Mouse (Mus musculus): ENCODE results near the gene Cdh4. TPM values are rescaled to one million over a fixed set of nuclear protein-coding genes. Genes with fewer than 3 reads are reported as not detected.

Gene Cdh4
- polyA plus RNA-seq, 1 experiment from 2014 or later: 15.0 TPM

DNA sequence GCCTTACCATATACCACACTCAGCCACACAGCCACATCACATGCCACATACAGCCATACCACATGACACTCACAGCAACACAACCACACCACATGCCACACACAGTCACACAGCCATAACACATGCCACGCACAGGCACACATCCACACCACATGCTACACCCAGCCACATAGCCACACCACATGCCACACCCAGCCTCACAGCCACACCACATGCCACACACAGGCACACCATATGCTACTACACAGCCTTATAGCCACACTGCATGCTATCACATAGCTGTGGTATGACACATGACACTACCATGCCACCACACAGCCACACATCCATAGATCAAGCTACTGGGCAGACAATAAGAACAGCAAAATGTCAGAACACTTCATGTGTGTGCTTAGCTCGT, 158.1 kb downstream of the Cdh4 start:
- H3K4me2 ChIP-seq (replicated peaks): no peak overlapping the region
- no peak overlapping the region for H3K9ac ChIP-seq
- no peak overlapping the region for H3K4me3 ChIP-seq
- no peak for ATAC-seq (ENCODE audit: insufficient number of reproducible peaks, insufficient read depth, low FRiP score, low TSS enrichment)
- WGBS: 84% methylated on average over 2 of the region's 2 CpGs
- peaks cover 8% of the 10 kb centered on the region; the same call in 1 of the 2 replicates for H3K27me3 ChIP-seq
- H3K27ac ChIP-seq: no peak overlapping the region
- H3K9me3 ChIP-seq: no peaks in the 10 kb centered on the region
- no peaks in the 10 kb centered on the region for H3K36me3 ChIP-seq
- H3K4me1 ChIP-seq: no peaks in the 10 kb centered on the region

DNA sequence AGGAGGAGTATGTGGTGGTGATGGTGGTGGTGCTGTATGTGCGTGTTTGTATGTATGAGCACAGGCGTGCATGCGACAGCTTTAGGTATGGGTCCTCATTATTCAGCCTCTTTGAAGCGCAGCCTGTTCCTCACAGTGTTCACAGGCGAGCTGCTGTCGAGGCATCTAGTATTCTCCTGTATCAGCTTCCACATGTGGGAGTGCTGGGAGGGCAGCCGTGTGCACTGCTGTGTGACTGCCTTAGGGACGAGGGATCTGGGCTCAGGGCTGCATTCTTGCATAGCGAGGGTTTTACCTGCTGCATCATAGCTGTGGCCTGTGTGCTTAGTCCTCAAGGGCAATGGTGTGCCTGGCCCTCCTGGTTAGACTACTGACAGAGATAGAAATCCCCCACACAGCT, 158.9 kb downstream of the Cdh4 start:
- Histone ChIP-seq H3K9ac (no peak overlapping the region), H3K27ac (no peak overlapping the region), H3K4me1 (no peaks in the 10 kb centered on the region), H3K9me3 (no peaks in the 10 kb centered on the region), H3K27me3 (peaks cover 8% of the 10 kb centered on the region; the same call in 1 of the 2 replicates), H3K36me3 (no peaks in the 10 kb centered on the region), H3K4me2 (replicated peaks) (no peak overlapping the region), H3K4me3 (no peak overlapping the region)
- ATAC-seq (ENCODE audit: insufficient number of reproducible peaks, insufficient read depth, low FRiP score, low TSS enrichment): no peak
- 77% methylated on average over 9 of the region's 9 CpGs for WGBS

DNA sequence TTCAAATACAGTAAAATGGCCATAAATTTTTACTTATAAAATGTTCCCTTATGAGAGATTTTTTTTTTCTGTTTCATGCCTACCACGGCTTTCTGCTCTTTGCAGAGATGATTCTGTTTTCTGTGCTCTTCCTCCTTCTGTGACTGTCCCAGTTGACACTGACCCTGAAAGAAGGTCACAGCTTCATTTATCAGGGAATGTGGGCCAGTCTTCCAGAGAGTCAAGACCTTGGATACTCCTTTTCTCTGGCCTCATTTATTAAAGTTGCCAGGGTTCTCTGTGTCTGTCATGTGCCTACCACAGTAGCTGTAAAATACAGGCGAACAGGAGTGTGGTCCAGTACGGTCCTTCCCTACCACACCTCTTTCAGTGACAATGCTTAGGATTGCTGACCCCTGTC, 162.5 kb downstream of the Cdh4 start:
- no peak overlapping the region for H3K4me3 ChIP-seq
- H3K36me3 ChIP-seq: no peaks in the 10 kb centered on the region
- no peak overlapping the region for H3K9ac ChIP-seq
- H3K4me2 ChIP-seq (replicated peaks): no peak overlapping the region
- H3K4me1 ChIP-seq: no peaks in the 10 kb centered on the region
- ATAC-seq (ENCODE audit: insufficient number of reproducible peaks, insufficient read depth, low FRiP score, low TSS enrichment): no peak
- H3K9me3 ChIP-seq: no peaks in the 10 kb centered on the region
- no peak overlapping the region for H3K27ac ChIP-seq
- 85% methylated on average over 3 of the region's 3 CpGs for WGBS
- peaks cover 4% of the 10 kb centered on the region; the same call in 1 of the 2 replicates for H3K27me3 ChIP-seq

DNA sequence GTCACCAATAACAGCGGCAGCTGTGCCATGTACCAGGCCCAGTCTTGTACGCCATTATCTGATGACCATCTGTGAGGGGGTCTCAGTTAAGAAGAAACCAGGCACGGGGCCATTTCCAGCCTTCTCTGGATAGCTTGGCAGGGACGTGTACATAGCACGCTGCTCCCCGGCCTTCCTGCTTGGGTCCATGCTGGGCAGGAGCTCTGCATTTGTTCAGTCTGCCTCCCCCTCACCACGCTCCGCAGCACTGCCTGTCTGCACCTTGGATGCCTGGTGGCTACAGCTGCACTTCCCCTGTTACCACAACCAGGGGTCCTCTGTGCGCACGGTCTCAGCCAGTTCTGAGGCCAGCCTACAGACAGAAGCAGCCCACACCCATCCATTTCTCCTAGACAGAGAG, 163.0 kb downstream of the Cdh4 start:
- whole genome bisulfite sequencing: 91% methylated on average over 10 of the region's 10 CpGs
- Histone ChIP-seq H3K4me1 (no peaks in the 10 kb centered on the region), H3K36me3 (no peaks in the 10 kb centered on the region), H3K27me3 (peaks cover 2% of the 10 kb centered on the region; the same call in 1 of the 2 replicates), H3K4me2 (replicated peaks) (no peak overlapping the region), H3K27ac (no peak overlapping the region), H3K9ac (no peak overlapping the region), H3K9me3 (no peaks in the 10 kb centered on the region), H3K4me3 (no peak overlapping the region)
- no peak for ATAC-seq (ENCODE audit: insufficient number of reproducible peaks, insufficient read depth, low FRiP score, low TSS enrichment)

DNA sequence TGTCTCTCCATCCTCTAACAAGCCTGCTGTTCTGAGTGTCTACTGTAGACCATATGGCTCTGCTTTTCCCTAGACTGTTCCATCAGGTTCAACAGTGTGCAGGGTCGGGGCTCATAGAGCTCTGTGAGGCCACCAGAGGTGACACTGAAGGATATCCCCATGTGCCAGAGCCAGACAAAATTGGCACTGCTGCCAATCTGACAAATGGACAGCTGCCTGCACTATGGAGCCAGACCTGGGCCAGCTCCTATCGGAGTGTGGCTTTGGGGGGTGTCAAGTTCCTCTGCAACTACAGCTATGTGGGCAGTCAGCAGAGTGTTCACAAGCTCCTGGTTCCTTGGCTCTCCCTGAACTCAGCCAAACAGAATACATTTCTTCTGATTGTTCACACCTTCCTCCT, 164.1 kb downstream of the Cdh4 start:
- ATAC-seq (ENCODE audit: insufficient number of reproducible peaks, insufficient read depth, low FRiP score, low TSS enrichment): no peak
- no peak overlapping the region for H3K9ac ChIP-seq
- H3K9me3 ChIP-seq: no peaks in the 10 kb centered on the region
- no peak overlapping the region for H3K27ac ChIP-seq
- H3K27me3 ChIP-seq: no peaks in the 10 kb centered on the region
- H3K4me3 ChIP-seq: no peak overlapping the region
- H3K4me1 ChIP-seq: no peaks in the 10 kb centered on the region
- no peaks in the 10 kb centered on the region for H3K36me3 ChIP-seq
- 80% methylated on average over 2 of the region's 2 CpGs for WGBS
- H3K4me2 ChIP-seq (replicated peaks): no peak overlapping the region

DNA sequence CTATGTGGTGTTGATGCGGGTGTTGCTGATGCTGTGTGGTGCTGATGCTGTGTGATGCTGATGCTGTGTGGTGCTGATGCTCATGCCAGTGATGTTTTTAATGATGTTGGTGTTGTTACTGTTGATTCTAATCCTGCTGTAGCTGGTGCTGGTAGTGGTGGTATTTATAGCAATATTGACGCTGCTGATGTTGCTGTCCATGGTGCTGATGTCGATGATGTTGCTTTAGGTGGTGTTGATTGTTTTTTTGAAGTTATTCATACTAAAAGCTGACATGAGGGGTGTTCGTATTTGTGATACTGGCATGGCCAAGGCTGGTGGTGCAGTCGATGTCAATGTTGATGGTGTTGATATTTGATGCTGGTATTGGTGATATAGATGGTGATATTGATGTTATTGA, 173.7 kb downstream of the Cdh4 start:
- Histone ChIP-seq H3K9ac (no peak overlapping the region), H3K36me3 (no peaks in the 10 kb centered on the region), H3K9me3 (no peaks in the 10 kb centered on the region), H3K4me2 (replicated peaks) (no peak overlapping the region), H3K4me1 (no peaks in the 10 kb centered on the region), H3K27ac (no peak overlapping the region), H3K4me3 (no peak overlapping the region), H3K27me3 (no peaks in the 10 kb centered on the region)
- WGBS: 58% methylated on average over 5 of the region's 5 CpGs
- ATAC-seq (ENCODE audit: insufficient number of reproducible peaks, insufficient read depth, low FRiP score, low TSS enrichment): no peak

DNA sequence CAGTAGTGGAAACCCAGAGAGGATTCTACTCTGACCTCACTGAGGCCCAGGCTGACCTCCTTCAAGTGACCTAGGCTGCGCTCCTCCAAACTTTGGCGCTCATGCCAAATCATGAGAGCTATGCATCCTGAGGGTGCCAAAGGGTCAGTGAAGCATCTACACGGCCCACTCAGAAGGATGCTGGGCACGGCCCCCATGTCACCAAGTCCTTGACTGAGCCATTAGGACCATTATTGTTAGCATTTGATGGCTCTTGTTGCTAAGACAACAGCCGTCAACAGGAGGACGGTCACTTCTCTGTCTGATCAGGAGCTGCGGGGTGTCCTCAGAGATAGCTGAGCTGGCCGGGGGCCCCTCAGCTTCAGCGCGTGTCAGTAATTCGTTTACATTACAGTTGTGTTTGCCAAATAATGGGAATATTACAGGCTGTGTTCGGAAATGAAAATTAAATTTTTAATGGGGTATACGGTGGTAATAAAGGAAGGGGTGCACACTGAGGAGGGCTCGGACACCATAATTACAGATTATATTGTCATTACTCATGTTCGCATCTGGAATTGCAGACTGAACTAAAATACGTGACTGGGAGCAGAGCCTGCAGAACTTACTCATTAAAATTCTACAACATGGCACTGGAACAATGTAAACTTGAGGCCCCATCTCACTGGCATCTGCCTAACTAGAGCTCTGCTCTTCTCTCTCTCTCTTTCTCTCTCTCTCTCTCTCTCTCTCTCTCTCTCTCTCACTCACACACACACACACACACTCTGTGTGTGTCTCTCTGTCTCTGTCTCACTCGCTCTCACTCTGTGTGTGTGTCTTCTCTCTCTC, 181.6 kb downstream of the Cdh4 start:
- H3K27me3 ChIP-seq: no peaks in the 10 kb centered on the region
- H3K9ac ChIP-seq: no peak overlapping the region
- 83% methylated on average over 17 of the region's 17 CpGs for WGBS
- H3K36me3 ChIP-seq: no peaks in the 10 kb centered on the region
- no peaks in the 10 kb centered on the region for H3K4me1 ChIP-seq
- H3K4me2 ChIP-seq (replicated peaks): no peak overlapping the region
- H3K4me3 ChIP-seq: no peak overlapping the region
- H3K9me3 ChIP-seq: no peaks in the 10 kb centered on the region
- peak; percentile 28; the same call in 1 of the 2 replicates for ATAC-seq (ENCODE audit: insufficient number of reproducible peaks, insufficient read depth, low FRiP score, low TSS enrichment)
- H3K27ac ChIP-seq: no peak overlapping the region

DNA sequence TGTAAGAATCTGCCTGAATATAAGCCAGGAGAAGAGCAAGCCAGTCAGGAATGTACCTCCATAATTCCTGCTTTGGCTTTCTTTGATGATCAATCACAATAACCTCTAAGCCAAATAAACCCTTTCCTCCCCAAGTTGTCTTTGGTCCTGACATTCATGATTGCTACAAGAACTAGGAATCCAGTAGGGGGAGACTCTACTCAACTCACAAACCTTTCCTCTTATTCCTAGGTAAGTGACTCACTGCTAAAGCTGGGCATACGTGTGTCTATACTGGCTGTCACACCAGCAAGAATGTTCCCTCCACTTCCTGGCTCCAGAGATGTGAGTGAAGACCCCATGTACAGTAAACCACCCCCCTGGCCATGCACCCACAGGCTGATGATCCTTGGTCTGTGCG, 185.3 kb downstream of the Cdh4 start:
- no peaks in the 10 kb centered on the region for H3K4me1 ChIP-seq
- no peak overlapping the region for H3K9ac ChIP-seq

DNA sequence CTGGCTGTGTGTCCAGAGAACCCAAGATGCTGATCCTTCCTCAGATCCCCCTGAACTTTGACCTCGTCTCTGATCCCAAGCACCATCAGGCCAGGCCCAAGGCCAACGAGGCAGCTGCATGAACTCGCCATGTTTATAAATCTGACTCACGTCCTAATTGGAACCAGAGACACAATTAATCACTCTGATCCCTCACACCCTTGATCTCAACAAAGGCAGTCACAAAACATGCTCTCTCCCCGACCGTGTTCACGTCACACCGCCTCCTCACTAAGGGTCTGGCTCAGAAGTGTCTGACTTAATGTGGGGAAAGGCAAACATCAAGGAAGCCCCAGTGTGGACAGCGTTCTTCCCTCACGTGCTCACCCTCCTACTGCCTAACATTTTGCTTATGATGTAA, 188.5 kb downstream of the Cdh4 start:
- Histone ChIP-seq H3K36me3 (no peaks in the 10 kb centered on the region), H3K27ac (no peak overlapping the region), H3K4me2 (replicated peaks) (no peak overlapping the region), H3K4me3 (no peak overlapping the region), H3K27me3 (no peaks in the 10 kb centered on the region), H3K9me3 (no peaks in the 10 kb centered on the region), H3K4me1 (no peaks in the 10 kb centered on the region), H3K9ac (no peak overlapping the region)
- 32% methylated on average over 10 of the region's 10 CpGs for WGBS
- no peak for ATAC-seq (ENCODE audit: insufficient number of reproducible peaks, insufficient read depth, low FRiP score, low TSS enrichment)

More for the DNA sequence above, 185.3 kb downstream of the Cdh4 start:
- Histone ChIP-seq H3K36me3 (no peaks in the 10 kb centered on the region), H3K4me3 (no peak overlapping the region), H3K27me3 (no peaks in the 10 kb centered on the region), H3K9me3 (no peaks in the 10 kb centered on the region), H3K27ac (no peak overlapping the region), H3K4me2 (replicated peaks) (no peak overlapping the region)
- no peak for ATAC-seq (ENCODE audit: insufficient number of reproducible peaks, insufficient read depth, low FRiP score, low TSS enrichment)
- WGBS: 81% methylated on average over 2 of the region's 2 CpGs

DNA sequence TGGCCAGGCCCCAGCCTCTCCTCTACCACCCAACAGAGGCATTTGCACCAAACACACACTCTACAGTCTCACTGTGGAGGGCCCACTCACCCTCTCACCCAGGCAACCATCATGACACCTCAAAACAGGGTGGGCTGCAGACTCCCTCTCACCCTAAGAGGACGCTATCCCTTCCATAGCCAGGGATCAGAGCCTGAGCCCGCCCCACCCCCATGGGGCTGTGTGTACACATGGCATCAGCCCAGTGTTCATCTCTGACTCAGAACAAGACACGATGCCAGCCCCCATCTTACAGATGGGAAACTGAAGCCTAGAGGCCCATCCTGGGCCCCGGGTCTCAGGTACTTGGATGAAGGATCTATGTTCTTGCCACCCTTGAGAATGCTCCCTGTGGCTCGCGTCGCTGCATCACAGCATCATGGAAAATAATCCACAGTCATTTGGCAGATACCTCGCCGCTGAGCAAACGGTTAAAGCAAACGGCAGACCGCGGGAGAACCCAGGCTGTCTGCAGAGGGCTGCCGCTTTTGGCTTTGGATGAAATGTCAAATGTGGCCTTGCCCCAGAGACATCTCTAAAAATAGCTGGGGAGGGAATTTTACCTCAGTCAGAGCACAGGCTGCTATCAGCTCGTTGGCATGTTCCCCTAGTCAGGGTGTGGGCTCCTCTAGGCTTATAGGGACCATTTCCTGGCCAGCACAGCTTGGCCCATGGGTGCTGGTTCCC, 198.5 kb downstream of the Cdh4 start:
- Histone ChIP-seq H3K4me3 (no peak overlapping the region), H3K27me3 (no peaks in the 10 kb centered on the region), H3K9ac (no peak overlapping the region), H3K9me3 (no peaks in the 10 kb centered on the region), H3K4me1 (no peaks in the 10 kb centered on the region), H3K27ac (no peak overlapping the region), H3K4me2 (replicated peaks) (no peak overlapping the region), H3K36me3 (no peaks in the 10 kb centered on the region)
- 89% methylated on average over 15 of the region's 15 CpGs for WGBS
- no peak for ATAC-seq (ENCODE audit: insufficient number of reproducible peaks, insufficient read depth, low FRiP score, low TSS enrichment)

DNA sequence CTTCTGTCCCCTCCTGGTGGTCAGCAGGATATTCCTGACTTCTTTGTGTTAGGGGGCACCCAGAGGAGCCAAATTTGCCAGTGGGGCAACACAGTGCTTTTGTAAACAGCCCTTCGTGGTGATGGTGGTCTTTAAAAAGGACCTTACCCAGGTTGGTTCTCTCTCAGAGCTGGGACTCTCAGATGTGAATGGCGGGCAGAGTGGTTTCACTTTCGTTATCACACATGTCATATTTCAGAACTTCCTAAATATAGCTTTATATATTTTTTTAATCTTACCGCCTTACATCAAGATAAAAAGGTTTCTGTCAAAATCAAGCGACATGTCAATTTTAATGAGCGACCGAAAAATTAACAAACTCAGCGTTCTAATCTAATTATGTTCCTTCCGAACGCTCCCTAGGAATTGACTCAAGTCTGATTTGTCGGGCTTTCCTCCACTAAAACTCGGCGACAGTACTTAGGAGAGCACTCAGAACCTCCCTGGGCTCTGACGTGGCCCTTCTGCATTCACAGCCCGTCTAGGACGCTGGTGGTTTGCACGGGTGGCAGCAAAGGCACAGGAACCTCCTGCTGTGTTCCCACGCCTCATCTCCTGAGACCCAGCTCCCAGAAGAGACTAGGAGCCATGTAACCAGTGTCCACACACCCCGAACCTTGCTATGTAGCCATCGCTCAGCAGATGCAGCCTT, 206.5 kb downstream of the Cdh4 start:
- Histone ChIP-seq H3K4me1 (peaks cover 9% of the 10 kb centered on the region; the same call in 1 of the 2 replicates), H3K27ac (no peak overlapping the region), H3K9me3 (no peaks in the 10 kb centered on the region), H3K4me3 (no peak overlapping the region), H3K4me2 (replicated peaks) (no peak overlapping the region), H3K36me3 (no peaks in the 10 kb centered on the region), H3K9ac (no peak overlapping the region), H3K27me3 (no peaks in the 10 kb centered on the region)
- 76% methylated on average over 20 of the region's 20 CpGs for WGBS
- no peak for ATAC-seq (ENCODE audit: insufficient number of reproducible peaks, insufficient read depth, low FRiP score, low TSS enrichment)

Data from embryonic facial prominence, embryonic 12.5 days (tissue).